Mouse (Mus musculus): ENCODE measurements around the gene Cfap43. TPM values are rescaled to one million over a fixed set of nuclear protein-coding genes. Genes with fewer than 3 reads are reported as not detected.
A peak's percentile ranks its signal among the peaks of the same experiment; 100 is the strongest.

Cfap43 gene
- polyA plus RNA-seq, 1 experiment, result not detected

- no peak overlapping the region for H3K4me3 ChIP-seq (ENCODE audit: extremely low read depth, insufficient read depth, insufficient read length)
- no peaks in the 10 kb centered on the region for H3K36me3 ChIP-seq (ENCODE audit: control insufficient read depth, insufficient read depth, low read length)
- no peak overlapping the region for H3K27ac ChIP-seq (ENCODE audit: insufficient read depth, low read length)
- no peak for DNase-seq (ENCODE audit: low read depth in 1 of 2, low spot score in 2 of 2)
- no peaks in the 10 kb centered on the region for H3K4me1 ChIP-seq (ENCODE audit: control insufficient read depth, insufficient read depth, insufficient read length)
- TF ChIP-seq POLR2A (IDR thresholded peaks at IDR 0.05; ENCODE audit: low read depth, low read length), result no peak
- TF ChIP-seq CTCF (IDR thresholded peaks at IDR 0.05; ENCODE audit: extremely low read depth, insufficient read depth, insufficient read length, insufficient replicate concordance), result no peak
- WGBS, result 82% methylated on average over 3 of the region's 3 CpGs
- no peaks in the 10 kb centered on the region for H3K27me3 ChIP-seq (ENCODE audit: control insufficient read depth, insufficient read depth, low read length)
These were observed 56.5 kb downstream of the Cfap43 start for GRCm38 (mm10) chr19:47862581-47862980.

- Histone ChIP-seq H3K36me3 (ENCODE audit: control insufficient read depth, insufficient read depth, low read length) (no peaks in the 10 kb centered on the region), H3K4me1 (ENCODE audit: control insufficient read depth, insufficient read depth, insufficient read length) (peaks cover 8% of the 10 kb centered on the region), H3K27ac (ENCODE audit: insufficient read depth, low read length) (no peak overlapping the region), H3K4me3 (ENCODE audit: extremely low read depth, insufficient read depth, insufficient read length) (no peak overlapping the region), H3K27me3 (ENCODE audit: control insufficient read depth, insufficient read depth, low read length) (peaks cover 6% of the 10 kb centered on the region; the same call in 1 of the 2 replicates)
- DNase-seq (ENCODE audit: low read depth in 1 of 2, low spot score in 2 of 2), result no peak
- 93% methylated on average over 8 of the region's 8 CpGs for WGBS
- TF ChIP-seq POLR2A (IDR thresholded peaks at IDR 0.05; ENCODE audit: low read depth, low read length), result no peak
- no peak for TF ChIP-seq CTCF (IDR thresholded peaks at IDR 0.05; ENCODE audit: extremely low read depth, insufficient read depth, insufficient read length, insufficient replicate concordance)
These were observed 59.9 kb downstream of the Cfap43 start for GRCm38 (mm10) chr19:47859180-47859579.

GRCm38 (mm10) chr19:47857957-47858942 is 60.8 kb downstream of the Cfap43 start:
- Histone ChIP-seq H3K27me3 (ENCODE audit: control insufficient read depth, insufficient read depth, low read length) (peaks cover 6% of the 10 kb centered on the region; the same call in 1 of the 2 replicates), H3K36me3 (ENCODE audit: control insufficient read depth, insufficient read depth, low read length) (no peaks in the 10 kb centered on the region), H3K27ac (ENCODE audit: insufficient read depth, low read length) (no peak overlapping the region), H3K4me3 (ENCODE audit: extremely low read depth, insufficient read depth, insufficient read length) (no peak overlapping the region), H3K4me1 (ENCODE audit: control insufficient read depth, insufficient read depth, insufficient read length) (peaks cover 8% of the 10 kb centered on the region)
- TF ChIP-seq POLR2A (IDR thresholded peaks at IDR 0.05; ENCODE audit: low read depth, low read length), result no peak
- no peak for TF ChIP-seq CTCF (IDR thresholded peaks at IDR 0.05; ENCODE audit: extremely low read depth, insufficient read depth, insufficient read length, insufficient replicate concordance)
- WGBS, result 87% methylated on average over 18 of the region's 18 CpGs
- DNase-seq (ENCODE audit: low read depth in 1 of 2, low spot score in 2 of 2), result no peak

- Histone ChIP-seq H3K27me3 (ENCODE audit: control insufficient read depth, insufficient read depth, low read length) (peaks cover 6% of the 10 kb centered on the region; the same call in 1 of the 2 replicates), H3K4me1 (ENCODE audit: control insufficient read depth, insufficient read depth, insufficient read length) (peaks cover 8% of the 10 kb centered on the region), H3K27ac (ENCODE audit: insufficient read depth, low read length) (no peak within 1 kb of the TSS; the same call in 1 of the 2 replicates), H3K36me3 (ENCODE audit: control insufficient read depth, insufficient read depth, low read length) (no peaks in the 10 kb centered on the region), H3K4me3 (ENCODE audit: extremely low read depth, insufficient read depth, insufficient read length) (peak within 1 kb of the TSS; percentile 73)
- WGBS, result under 1% methylated on average over 60 of the region's 60 CpGs
- DNase-seq (ENCODE audit: low read depth in 1 of 2, low spot score in 2 of 2), result peak in 1 of 2 experiments; percentile 65
- TF ChIP-seq POLR2A (IDR thresholded peaks at IDR 0.05; ENCODE audit: low read depth, low read length), result no peak
- no peak for TF ChIP-seq CTCF (IDR thresholded peaks at IDR 0.05; ENCODE audit: extremely low read depth, insufficient read depth, insufficient read length, insufficient replicate concordance)
These were observed 64.0 kb downstream of the Cfap43 start, which contains the start of gene Gsto1 for GRCm38 (mm10) chr19:47854796-47855783. TSS of gene Gsto1 (plus strand) at chr19:47854970.

- WGBS, result 38% methylated on average over 13 of the region's 13 CpGs
- Histone ChIP-seq H3K4me3 (ENCODE audit: extremely low read depth, insufficient read depth, insufficient read length) (peak overlapping the region; percentile 73; the same call in 1 of the 2 replicates), H3K27ac (ENCODE audit: insufficient read depth, low read length) (no peak overlapping the region), H3K36me3 (ENCODE audit: control insufficient read depth, insufficient read depth, low read length) (no peaks in the 10 kb centered on the region), H3K4me1 (ENCODE audit: control insufficient read depth, insufficient read depth, insufficient read length) (peaks cover 10% of the 10 kb centered on the region), H3K27me3 (ENCODE audit: control insufficient read depth, insufficient read depth, low read length) (peaks cover 6% of the 10 kb centered on the region; the same call in 1 of the 2 replicates)
- DNase-seq (ENCODE audit: low read depth in 1 of 2, low spot score in 2 of 2), result no peak
- no peak for TF ChIP-seq CTCF (IDR thresholded peaks at IDR 0.05; ENCODE audit: extremely low read depth, insufficient read depth, insufficient read length, insufficient replicate concordance)
- TF ChIP-seq POLR2A (IDR thresholded peaks at IDR 0.05; ENCODE audit: low read depth, low read length), result no peak
These were observed 64.9 kb downstream of the Cfap43 start for GRCm38 (mm10) chr19:47853951-47854795.
